In genomic region chr2:165992270-165993172, GRCm38 (mm10) we compare ENCODE assay signal across 8 mouse cellular contexts. TPM values are rescaled to one million over a fixed set of nuclear protein-coding genes. Genes with fewer than 3 reads are reported as not detected.
DNase-seq lines count a peak whose midpoint lies in the region; ATAC-seq and TF ChIP-seq lines count a peak whose summit lies in the region.

TSS of gene Ncoa3 (plus strand) at chr2:165992636.

- H3K36me3 ChIP-seq in erythroblast, embryonic 14.5 days (ENCODE audit: control insufficient read depth) = no peaks in the 10 kb centered on the region
- peaks cover 5% of the 10 kb centered on the region; the same call in 1 of the 2 replicates for H3K36me3 ChIP-seq in heart, embryonic 12.5 days
- H3K36me3 ChIP-seq in kidney, postnatal 0 days (ENCODE audit: insufficient read depth, low read length) = no peaks in the 10 kb centered on the region
- 0 out of 2 replicates have a peak, but pooled peaks cover 2% of the 10 kb centered on the region for H3K36me3 ChIP-seq in liver, embryonic 11.5 days (ENCODE audit: control insufficient read depth, insufficient read depth, low read length)
- no peaks in the 10 kb centered on the region for H3K36me3 ChIP-seq in stomach, embryonic 14.5 days (ENCODE audit: control insufficient read depth, insufficient read depth, low read length)

- peak; percentile 99 for TF ChIP-seq POLR2A in brain, embryonic 14.5 days (IDR thresholded peaks at IDR 0.05; ENCODE audit: borderline replicate concordance, extremely low read depth, insufficient read depth, insufficient read length, poor library complexity, severe bottlenecking)

- TF ChIP-seq CTCF in brain, embryonic 14.5 days (IDR thresholded peaks at IDR 0.05; ENCODE audit: borderline replicate concordance, extremely low read depth, insufficient read depth, insufficient read length) = no peak
- no peak for TF ChIP-seq CTCF in kidney, postnatal 0 days (IDR thresholded peaks at IDR 0.05; ENCODE audit: low read depth)

- peak within 1 kb of the TSS; percentile 80 for H3K4me3 ChIP-seq in erythroblast, embryonic 14.5 days (replicated peaks)
- peak within 1 kb of the TSS; percentile 96 for H3K4me3 ChIP-seq in heart, embryonic 12.5 days
- peak within 1 kb of the TSS; percentile 88 for H3K4me3 ChIP-seq in kidney, postnatal 0 days (replicated peaks; ENCODE audit: low read depth, low read length)
- peak within 1 kb of the TSS; percentile 92 for H3K4me3 ChIP-seq in liver, embryonic 11.5 days (ENCODE audit: low read depth, low read length)
- peak within 1 kb of the TSS; percentile 95 for H3K4me3 ChIP-seq in stomach, embryonic 14.5 days (ENCODE audit: low read depth, low read length)

- H3K4me1 ChIP-seq in erythroblast, embryonic 14.5 days (ENCODE audit: control insufficient read depth) = peaks cover 20% of the 10 kb centered on the region
- peaks cover 6% of the 10 kb centered on the region for H3K4me1 ChIP-seq in heart, embryonic 12.5 days (replicated peaks)
- peaks cover 3% of the 10 kb centered on the region; the same call in 1 of the 2 replicates for H3K4me1 ChIP-seq in kidney, postnatal 0 days (replicated peaks; ENCODE audit: insufficient read depth, low read length)
- H3K4me1 ChIP-seq in liver, embryonic 11.5 days (replicated peaks; ENCODE audit: control insufficient read depth, insufficient read depth, low read length) = peaks cover 17% of the 10 kb centered on the region
- H3K4me1 ChIP-seq in stomach, embryonic 14.5 days (ENCODE audit: control insufficient read depth, insufficient read depth, low read length) = peaks cover 7% of the 10 kb centered on the region; the same call in 1 of the 2 replicates

- peak within 1 kb of the TSS; percentile 97 for H3K9ac ChIP-seq in heart, embryonic 12.5 days
- peak within 1 kb of the TSS; percentile 95 for H3K9ac ChIP-seq in kidney, postnatal 0 days (ENCODE audit: low read depth, low read length)
- H3K9ac ChIP-seq in liver, embryonic 11.5 days (ENCODE audit: low read depth, low read length) = peak within 1 kb of the TSS; percentile 92
- peak within 1 kb of the TSS; percentile 85 for H3K9ac ChIP-seq in stomach, embryonic 14.5 days (replicated peaks; ENCODE audit: low read depth, low read length)

- peak; percentile 98 for ATAC-seq in heart, embryonic 12.5 days (ENCODE audit: insufficient number of reproducible peaks, low FRiP score)
- peak; percentile 96 for ATAC-seq in kidney, postnatal 0 days (replicated peaks; ENCODE audit: low FRiP score, low read depth)
- ATAC-seq in liver, embryonic 11.5 days (replicated peaks; ENCODE audit: low FRiP score) = peak; percentile 99
- peak; percentile 96 for ATAC-seq in stomach, embryonic 14.5 days (ENCODE audit: insufficient number of reproducible peaks, insufficient read depth, low FRiP score, low read depth)

- peak within 1 kb of the TSS; percentile 99 for H3K4me2 ChIP-seq in heart, embryonic 12.5 days
- H3K4me2 ChIP-seq in kidney, postnatal 0 days (ENCODE audit: low read length) = peak within 1 kb of the TSS; percentile 94
- H3K4me2 ChIP-seq in liver, embryonic 11.5 days = peak within 1 kb of the TSS; percentile 99
- H3K4me2 ChIP-seq in stomach, embryonic 14.5 days (replicated peaks; ENCODE audit: low read depth, low read length) = peak within 1 kb of the TSS; percentile 89

- peak within 1 kb of the TSS; percentile 77 for H3K27ac ChIP-seq in heart, embryonic 12.5 days (ENCODE audit: poor library complexity, severe bottlenecking)
- H3K27ac ChIP-seq in kidney, postnatal 0 days = peak within 1 kb of the TSS; percentile 80
- peak within 1 kb of the TSS; percentile 73 for H3K27ac ChIP-seq in liver, embryonic 11.5 days (ENCODE audit: low read depth, low read length)
- peak within 1 kb of the TSS; percentile 82 for H3K27ac ChIP-seq in stomach, embryonic 14.5 days (ENCODE audit: low read length)

- WGBS in heart, embryonic 12.5 days = 2% methylated on average over 88 of the region's 103 CpGs
- 1% methylated on average over 102 of the region's 103 CpGs for WGBS in kidney, postnatal 0 days
- 2% methylated on average over 98 of the region's 103 CpGs for WGBS in liver, embryonic 11.5 days
- 2% methylated on average over 103 of the region's 103 CpGs for whole genome bisulfite sequencing in stomach, embryonic 14.5 days

- H3K9me3 ChIP-seq in erythroblast, embryonic 14.5 days (ENCODE audit: control insufficient read depth, low read length) = peaks cover 15% of the 10 kb centered on the region
- no peaks in the 10 kb centered on the region for H3K9me3 ChIP-seq in heart, embryonic 12.5 days (replicated peaks)
- H3K9me3 ChIP-seq in kidney, postnatal 0 days (replicated peaks; ENCODE audit: low read length) = no peaks in the 10 kb centered on the region
- H3K9me3 ChIP-seq in liver, embryonic 11.5 days (ENCODE audit: control insufficient read depth, low read length) = no peaks in the 10 kb centered on the region
- H3K9me3 ChIP-seq in stomach, embryonic 14.5 days (ENCODE audit: control insufficient read depth, low read depth, low read length) = no peaks in the 10 kb centered on the region

- peaks cover 35% of the 10 kb centered on the region for H3K27me3 ChIP-seq in erythroblast, embryonic 14.5 days (ENCODE audit: control insufficient read depth)
- H3K27me3 ChIP-seq in heart, embryonic 12.5 days (replicated peaks) = no peaks in the 10 kb centered on the region
- H3K27me3 ChIP-seq in kidney, postnatal 0 days (ENCODE audit: insufficient read depth, low read length) = no peaks in the 10 kb centered on the region
- no peaks in the 10 kb centered on the region for H3K27me3 ChIP-seq in liver, embryonic 11.5 days (replicated peaks; ENCODE audit: control insufficient read depth, insufficient read depth, low read length)
- no peaks in the 10 kb centered on the region for H3K27me3 ChIP-seq in stomach, embryonic 14.5 days (ENCODE audit: control insufficient read depth, insufficient read depth, low read length)

- peak; percentile 96 for DNase-seq in B cell, adult 2 months
- peak; percentile 97 for DNase-seq in brain, embryonic 14.5 days (ENCODE audit: low read depth)
- DNase-seq in kidney, postnatal 0 days (ENCODE audit: low spot score) = peak; percentile 97
- DNase-seq in liver, embryonic 11.5 days (ENCODE audit: low spot score) = peak; percentile 89
- DNase-seq in naive thymus-derived CD4-positive, alpha-beta T cell, adult 2 months (ENCODE audit: low read depth) = peak; percentile 95

RNA-seq across cellular contexts. Expression of gene Ncoa3, which starts in this region (rescaled TPM):
- 20.4 and 28.5 TPM in 2 replicates for polyA plus RNA-seq in brain, embryonic 14.5 days (2012; rRNA removed)
- 0.09 and 0.12 TPM in 2 replicates for polyA plus RNA-seq in erythroblast, embryonic 14.5 days (2012)
- polyA plus RNA-seq in heart, embryonic 12.5 days (2016; fragmentation: Nextera tagmentation; extraction: Ambion mirVana) = 16.4 and 17.4 TPM in 2 replicates
- 14.6 and 15.9 TPM in 2 replicates for polyA plus RNA-seq in kidney, postnatal 0 days (2015; fragmentation: Nextera tagmentation; extraction: Ambion mirVana)
- polyA plus RNA-seq in liver, embryonic 11.5 days (2014; fragmentation: Nextera tagmentation; extraction: Ambion mirVana) = 15.2 and 16.6 TPM in 2 replicates
- polyA plus RNA-seq in stomach, embryonic 14.5 days (2014; fragmentation: Nextera tagmentation; extraction: Ambion mirVana) = 22.8 and 25.7 TPM in 2 replicates

Comparison
In these comparisons a context has a peak if more than half of its experiments do, and no peak if none do; other contexts are left out.
1. Peak in every context shown above with its lines: DNase-seq, ATAC-seq, H3K4me3 ChIP-seq and H3K27ac ChIP-seq.
2. RNA of gene Ncoa3 (polyA plus RNA-seq): 20.4 to 28.5 TPM in brain, embryonic 14.5 days, 22.8 to 25.7 TPM in stomach, embryonic 14.5 days, 16.4 to 17.4 TPM in heart, embryonic 12.5 days, 15.2 to 16.6 TPM in liver, embryonic 11.5 days and 14.6 to 15.9 TPM in kidney, postnatal 0 days; 0.09 to 0.12 TPM in erythroblast, embryonic 14.5 days; every median in the first group is over 10 times any median in the second.